8 mouse cellular contexts compared by ENCODE assay signal in the genomic region with DNA sequence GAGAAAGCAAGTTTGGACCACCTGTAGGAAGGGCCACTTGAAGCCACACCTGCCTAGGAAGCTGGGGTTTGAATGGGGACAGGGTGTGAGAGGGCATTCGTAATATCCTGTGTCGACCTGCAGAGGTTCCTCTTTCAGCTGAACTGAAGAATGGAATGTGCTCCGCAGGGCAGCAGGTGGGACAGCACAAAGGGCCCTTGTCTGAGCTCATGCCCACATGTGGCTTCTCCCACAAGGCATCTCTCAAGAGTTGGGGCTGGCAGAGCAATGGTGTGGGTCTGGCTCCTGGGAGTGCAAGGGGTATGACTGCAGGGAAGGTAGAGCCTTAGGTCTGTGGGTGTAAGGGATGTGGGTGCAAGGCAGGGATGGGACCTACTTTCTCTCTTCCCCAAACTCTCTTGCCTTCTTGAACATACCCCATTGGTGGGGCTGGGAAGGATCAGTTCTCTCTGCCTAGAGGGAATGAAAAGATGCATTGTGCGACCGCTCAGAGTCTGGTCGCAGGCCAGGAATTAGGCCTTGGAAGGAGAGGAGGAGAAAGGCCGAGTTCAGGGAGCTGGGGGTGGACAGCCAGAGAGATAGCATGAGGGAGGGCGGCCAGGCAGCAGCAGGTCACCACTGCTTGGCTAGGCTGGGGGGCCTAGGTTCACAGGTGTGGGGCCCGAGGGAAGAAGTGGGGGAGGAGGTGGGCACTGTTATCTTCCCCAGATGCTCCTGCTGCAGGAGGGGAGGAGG.
DNase-seq lines count a peak whose midpoint lies in the region; ATAC-seq and TF ChIP-seq lines count a peak whose summit lies in the region.

No protein-coding gene starts in this region.

- no peaks in the 10 kb centered on the region for H3K36me3 ChIP-seq in hindbrain, embryonic 14.5 days (replicated peaks; ENCODE audit: control insufficient read depth, insufficient read depth)
- no peaks in the 10 kb centered on the region for H3K36me3 ChIP-seq in limb, embryonic 11.5 days (ENCODE audit: control insufficient read depth, insufficient read depth, low read length)
- H3K36me3 ChIP-seq in testis, adult 2 months (ENCODE audit: control insufficient read depth, insufficient read depth, low read length): no peaks in the 10 kb centered on the region

- H3K27me3 ChIP-seq in hindbrain, embryonic 14.5 days (ENCODE audit: control insufficient read depth, insufficient read depth, low read length): no peaks in the 10 kb centered on the region
- H3K27me3 ChIP-seq in limb, embryonic 11.5 days (ENCODE audit: control insufficient read depth, insufficient read depth, low read length): no peaks in the 10 kb centered on the region
- H3K27me3 ChIP-seq in testis, adult 2 months (ENCODE audit: control insufficient read depth, insufficient read depth, low read length): no peaks in the 10 kb centered on the region

- intact Hi-C loops in heart, postnatal 10 days (cut with DNase I): loop anchor here (5.0 kb wide), 1 partner anchor 33 kb away; no protein-coding TSS in a partner anchor

- H3K9me3 ChIP-seq in hindbrain, embryonic 14.5 days (ENCODE audit: control insufficient read depth, low read length): no peaks in the 10 kb centered on the region
- H3K9me3 ChIP-seq in limb, embryonic 11.5 days (ENCODE audit: control insufficient read depth, low read length): no peaks in the 10 kb centered on the region

- peak; percentile 51; the same call in 1 of the 2 replicates for ATAC-seq in hindbrain, embryonic 14.5 days (ENCODE audit: low FRiP score)
- peak; percentile 48; the same call in 1 of the 2 replicates for ATAC-seq in limb, embryonic 11.5 days (ENCODE audit: insufficient number of reproducible peaks, low FRiP score, low TSS enrichment, low read depth)

- H3K4me1 ChIP-seq in hindbrain, embryonic 14.5 days (replicated peaks; ENCODE audit: control insufficient read depth, insufficient read depth, low read length): 0 out of 2 replicates have a peak, but pooled peaks cover 6% of the 10 kb centered on the region
- peaks cover 24% of the 10 kb centered on the region for H3K4me1 ChIP-seq in limb, embryonic 11.5 days (ENCODE audit: control insufficient read depth, insufficient read depth, low read length)
- H3K4me1 ChIP-seq in testis, adult 2 months (ENCODE audit: control insufficient read depth, insufficient read depth, low read length): peaks cover 5% of the 10 kb centered on the region

- no peak overlapping the region for H3K4me3 ChIP-seq in hindbrain, embryonic 14.5 days (replicated peaks; ENCODE audit: low read length)
- H3K4me3 ChIP-seq in limb, embryonic 11.5 days (ENCODE audit: low read depth, low read length): no peak overlapping the region
- no peak overlapping the region for H3K4me3 ChIP-seq in testis, adult 2 months (ENCODE audit: control insufficient read depth, low read depth, low read length)

- no peak overlapping the region for H3K9ac ChIP-seq in hindbrain, embryonic 14.5 days
- peak overlapping the region; percentile 37; the same call in 1 of the 2 replicates for H3K9ac ChIP-seq in limb, embryonic 11.5 days (ENCODE audit: low read length)

- WGBS in hindbrain, embryonic 14.5 days: 28% methylated on average over 9 of the region's 9 CpGs
- WGBS in limb, embryonic 11.5 days: 32% methylated on average over 9 of the region's 9 CpGs

- 0 out of 2 replicates have a peak overlapping the region, but pooled peaks have one; percentile 26 for H3K27ac ChIP-seq in hindbrain, embryonic 14.5 days
- peak overlapping the region; percentile 82 for H3K27ac ChIP-seq in limb, embryonic 11.5 days (replicated peaks; ENCODE audit: low read depth, low read length)
- peak overlapping the region; percentile 52 for H3K27ac ChIP-seq in testis, adult 2 months (ENCODE audit: control insufficient read depth, insufficient read depth, low read depth, low read length)

- no peak for TF ChIP-seq CTCF in testis, adult 2 months (IDR thresholded peaks at IDR 0.05; ENCODE audit: control insufficient read depth, insufficient read depth, insufficient replicate concordance, low read depth, low read length)

- H3K4me2 ChIP-seq in hindbrain, embryonic 14.5 days (replicated peaks): no peak overlapping the region
- no peak overlapping the region for H3K4me2 ChIP-seq in limb, embryonic 11.5 days (ENCODE audit: low read depth, severe bottlenecking)

- peak; percentile 88 for DNase-seq in heart, adult 11 months
- DNase-seq in heart, postnatal 10 days: no peak
- DNase-seq in embryo, embryonic 10 days (ENCODE audit: low spot score): peak; percentile 35
- no peak for DNase-seq in hindbrain, embryonic 14.5 days (ENCODE audit: low spot score)
- DNase-seq in limb, embryonic 11.5 days (ENCODE audit: low spot score): peak; percentile 58
- no peak for DNase-seq in cerebellum, adult 9-11 months
- no peak for DNase-seq in thymus, postnatal 10 days (ENCODE audit: low spot score in 2 of 2)

- TF ChIP-seq POLR2A in testis, adult 2 months (IDR thresholded peaks at IDR 0.05; ENCODE audit: control insufficient read depth, low read depth, low read length): no peak

Comparison
In these comparisons a context has a peak if more than half of its experiments do, and no peak if none do; other contexts are left out.
1. DNase-seq: peak in heart, adult 11 months (single experiment), embryo, embryonic 10 days (single experiment) and limb, embryonic 11.5 days (single experiment); none in heart, postnatal 10 days (0 of 2), hindbrain, embryonic 14.5 days (single experiment), cerebellum, adult 9-11 months (single experiment) and thymus, postnatal 10 days (0 of 2).
2. H3K27ac ChIP-seq: peak in every context shown above with its lines; median percentile 82 in limb, embryonic 11.5 days; 52 in testis, adult 2 months; 26 in hindbrain, embryonic 14.5 days.